In genomic region chr7:46603051-46603450, GRCm38 (mm10) we compare ENCODE assay signal across 12 mouse cellular contexts. TPM values are rescaled to one million over a fixed set of nuclear protein-coding genes. Genes with fewer than 3 reads are reported as not detected.
DNase-seq lines count a peak whose midpoint lies in the region; ATAC-seq and TF ChIP-seq lines count a peak whose summit lies in the region.
"Had no signal": no experiment of that assay in that cellular context is flagged by ENCODE, and none has a peak within 500 bp of the region (broad histone marks: within the 10 kb centered on the region; RNA-seq: fewer than 3 reads in every experiment).

No protein-coding gene starts in this region.

- no peak for ATAC-seq in forebrain, embryonic 12.5 days (ENCODE audit: low FRiP score)
- no peak for ATAC-seq in forebrain, embryonic 16.5 days
- no peak for ATAC-seq in hindbrain, postnatal 0 days
- ATAC-seq in activated CD4-positive, CD25-positive, alpha-beta regulatory T cell, adult 4 months, result no peak
- ATAC-seq: liver, postnatal 0 days had no signal

- no peaks in the 10 kb centered on the region for H3K9me3 ChIP-seq in forebrain, embryonic 12.5 days
- H3K9me3 ChIP-seq in forebrain, embryonic 16.5 days (ENCODE audit: control insufficient read depth, low read length), result no peaks in the 10 kb centered on the region
- no peaks in the 10 kb centered on the region for H3K9me3 ChIP-seq in hindbrain, postnatal 0 days (ENCODE audit: low read length)

- H3K27me3 ChIP-seq in forebrain, embryonic 12.5 days, result no peaks in the 10 kb centered on the region
- no peaks in the 10 kb centered on the region for H3K27me3 ChIP-seq in forebrain, embryonic 16.5 days (replicated peaks; ENCODE audit: control insufficient read depth, insufficient read depth, low read length)
- no peaks in the 10 kb centered on the region for H3K27me3 ChIP-seq in hindbrain, postnatal 0 days (ENCODE audit: insufficient read depth, low read length)

- H3K27ac ChIP-seq in forebrain, embryonic 12.5 days, result peak overlapping the region; percentile 74; the same call in 1 of the 2 replicates
- no peak overlapping the region for H3K27ac ChIP-seq in forebrain, embryonic 16.5 days (ENCODE audit: low read length)
- H3K27ac ChIP-seq in layer of hippocampus, adult 2 months, result peak overlapping the region; percentile 41; the same call in 1 of the 2 replicates
- H3K27ac ChIP-seq in hindbrain, postnatal 0 days, result peak overlapping the region; percentile 32; the same call in 1 of the 2 replicates

- no peak overlapping the region for H3K4me3 ChIP-seq in forebrain, embryonic 12.5 days (replicated peaks)
- no peak overlapping the region for H3K4me3 ChIP-seq in forebrain, embryonic 16.5 days (replicated peaks; ENCODE audit: low read length)
- no peak overlapping the region for H3K4me3 ChIP-seq in layer of hippocampus, adult 2 months
- no peak overlapping the region for H3K4me3 ChIP-seq in hindbrain, postnatal 0 days (ENCODE audit: low read length)

- H3K9ac ChIP-seq in forebrain, embryonic 12.5 days, result no peak overlapping the region
- H3K9ac ChIP-seq in forebrain, embryonic 16.5 days (replicated peaks; ENCODE audit: low read depth, low read length), result no peak overlapping the region
- no peak overlapping the region for H3K9ac ChIP-seq in hindbrain, postnatal 0 days (replicated peaks; ENCODE audit: low read length)
- H3K9ac ChIP-seq: liver, postnatal 0 days had no signal

- peak; percentile 16 for TF ChIP-seq CTCF in layer of hippocampus, adult 2 months (conservative IDR thresholded peaks at IDR 0.05)
- no peak for TF ChIP-seq CTCF in hindbrain, postnatal 0 days (IDR thresholded peaks at IDR 0.05; ENCODE audit: low read depth)

- peak in 1 of 2 experiments; percentile 42 for DNase-seq in layer of hippocampus, adult 2 months (ENCODE audit: low spot score in 2 of 2)
- DNase-seq in layer of hippocampus, adult 11-12 months (ENCODE audit: low spot score), result no peak
- DNase-seq in cerebellum, adult 11-12 months, result peak; percentile 98
- no peak for DNase-seq in hindbrain, postnatal 0 days (ENCODE audit: low spot score)
- DNase-seq in gastrocnemius, postnatal 25 days, result no peak
- DNase-seq: adrenal gland, adult 2 months; B cell, adult 2 months; gastrocnemius, postnatal 36 days; liver, postnatal 0 days had no signal

- H3K4me1 ChIP-seq in forebrain, embryonic 12.5 days, result peaks cover 25% of the 10 kb centered on the region
- peaks cover 33% of the 10 kb centered on the region for H3K4me1 ChIP-seq in forebrain, embryonic 16.5 days (replicated peaks; ENCODE audit: control insufficient read depth, insufficient read depth, low read length)
- no peaks in the 10 kb centered on the region; the same call in 1 of the 2 replicates for H3K4me1 ChIP-seq in hindbrain, postnatal 0 days (ENCODE audit: insufficient read depth, low read length)

- WGBS in forebrain, embryonic 12.5 days, result 79% methylated on average over 7 of the region's 7 CpGs
- 51% methylated on average over 7 of the region's 7 CpGs for WGBS in forebrain, embryonic 16.5 days
- 59% methylated on average over 7 of the region's 7 CpGs for WGBS in hindbrain, postnatal 0 days

- no peaks in the 10 kb centered on the region; the same call in 1 of the 2 replicates for H3K36me3 ChIP-seq in forebrain, embryonic 12.5 days (replicated peaks)
- no peaks in the 10 kb centered on the region for H3K36me3 ChIP-seq in forebrain, embryonic 16.5 days (ENCODE audit: control insufficient read depth, insufficient read depth)
- no peaks in the 10 kb centered on the region for H3K36me3 ChIP-seq in hindbrain, postnatal 0 days (ENCODE audit: insufficient read depth, low read length)

- H3K4me2 ChIP-seq in forebrain, embryonic 12.5 days, result no peak overlapping the region
- H3K4me2 ChIP-seq in forebrain, embryonic 16.5 days (ENCODE audit: low read length), result no peak overlapping the region
- H3K4me2 ChIP-seq in hindbrain, postnatal 0 days (ENCODE audit: low read depth, low read length), result no peak overlapping the region

RNA-seq across cellular contexts. Expression of gene Sergef, which starts 36.6 kb away (rescaled TPM):
- polyA plus RNA-seq in forebrain, embryonic 12.5 days (2016; fragmentation: Nextera tagmentation; extraction: Ambion mirVana), result 19.0 and 19.6 TPM in 2 replicates
- polyA plus RNA-seq in forebrain, embryonic 16.5 days (2015; fragmentation: Nextera tagmentation; extraction: Ambion mirVana), result 27.2 and 32.6 TPM in 2 replicates
- 10 to 100 TPM; 47.3 to 54.1 TPM for total RNA-seq in layer of hippocampus, adult 2 months (2021)
- 41.8 and 53.5 TPM in 2 replicates for total RNA-seq in hindbrain, postnatal 0 days (2014; rRNA removed)
- 45.6 and 48.0 TPM in 2 replicates for polyA plus RNA-seq in hindbrain, postnatal 0 days (2015; fragmentation: Nextera tagmentation; extraction: Ambion mirVana)
- 1 to 10 TPM; 3.9 to 4.6 TPM for total RNA-seq in gastrocnemius, postnatal 25 days (2021)
- polyA plus RNA-seq in activated CD4-positive, CD25-positive, alpha-beta regulatory T cell, adult 4 months (2017; shearing (Covaris generic)), result 10 to 100 TPM; 17.9 to 18.3 TPM
